In genomic region chr4:126234496-126235175, GRCm38 (mm10) we compare ENCODE assay signal across 17 mouse cellular contexts. TPM values are rescaled to one million over a fixed set of nuclear protein-coding genes. Genes with fewer than 3 reads are reported as not detected.
DNase-seq lines count a peak whose midpoint lies in the region; TF ChIP-seq lines count a peak whose summit lies in the region.
"Had no signal": no experiment of that assay in that cellular context is flagged by ENCODE, and none has a peak within 500 bp of the region (broad histone marks: within the 10 kb centered on the region; RNA-seq: fewer than 3 reads in every experiment).

No protein-coding gene starts in this region.

- peak; percentile 29 for DNase-seq in gastrocnemius, adult 2 months
- no peak for DNase-seq in gastrocnemius, postnatal 10 days
- peak; percentile 42 to 51 for DNase-seq in kidney, postnatal 36 days
- no peak for DNase-seq in kidney, adult 18-20 months
- peak; percentile 58 to 61 for DNase-seq in B cell, adult 2 months
- DNase-seq in MN1 (ENCODE audit: low spot score), result no peak
- DNase-seq: liver, postnatal 0 days; thymus, adult 18-20 months had no signal

- WGBS in bone marrow, adult 2 months, result 67% methylated on average over 18 of the region's 18 CpGs

- H3K27ac ChIP-seq in gastrocnemius, adult 2 months, result peak overlapping the region; percentile 67
- H3K27ac ChIP-seq in bone marrow, adult 2 months (ENCODE audit: control insufficient read depth, insufficient read depth, low read depth, low read length, poor library complexity), result peak overlapping the region; percentile 34; the same call in 1 of the 2 replicates
- H3K27ac ChIP-seq: embryonic facial prominence, embryonic 12.5 days; forebrain, embryonic 10.5 days; hindbrain, embryonic 14.5 days; kidney, postnatal 0 days; limb, embryonic 13.5 days; midbrain, embryonic 10.5 days had no signal

- intact Hi-C loops in gastrocnemius, adult 2 months (cut with DNase I), result no loop called here

- H3K4me1 ChIP-seq in bone marrow, adult 2 months (ENCODE audit: control insufficient read depth, insufficient read depth, low read length), result no peaks in the 10 kb centered on the region
- H3K4me1 ChIP-seq: embryonic facial prominence, embryonic 12.5 days had no signal

- no peak for TF ChIP-seq POLR2A in bone marrow, adult 2 months (IDR thresholded peaks at IDR 0.05; ENCODE audit: borderline replicate concordance, control insufficient read depth, low read depth, low read length)

- no peak for TF ChIP-seq CTCF in gastrocnemius, adult 2 months (IDR thresholded peaks at IDR 0.05)
- no peak for TF ChIP-seq CTCF in bone marrow, adult 2 months (IDR thresholded peaks at IDR 0.05; ENCODE audit: control insufficient read depth, insufficient read depth, low read length)

- peak overlapping the region; percentile 3 for H3K4me3 ChIP-seq in gastrocnemius, adult 2 months
- no peak overlapping the region for H3K4me3 ChIP-seq in bone marrow, adult 2 months (replicated peaks; ENCODE audit: control insufficient read depth, low read depth, low read length)
- H3K4me3 ChIP-seq: embryonic facial prominence, embryonic 12.5 days; forebrain, embryonic 10.5 days; heart, embryonic 12.5 days; limb, embryonic 13.5 days; midbrain, embryonic 10.5 days had no signal

RNA-seq across cellular contexts. Expression of gene Map7d1, which starts 21.5 kb away (rescaled TPM):
- total RNA-seq in gastrocnemius, adult 2 months (2021), result 100 to 1,000 TPM; 177 to 199 TPM
- 100 to 1,000 TPM; 209 to 239 TPM for total RNA-seq in gastrocnemius, postnatal 10 days (2021)
- 28.7 and 45.5 TPM in 2 replicates for polyA plus RNA-seq in bone marrow, adult 2 months (2011; ENCODE audit: insufficient read depth, insufficient read length, low replicate concordance, missing spikeins)

RNA-seq across cellular contexts. Expression of gene Trappc3, which starts 27.5 kb away (rescaled TPM):
- total RNA-seq in gastrocnemius, adult 2 months (2021), result 10 to 100 TPM; 18.6 to 24.3 TPM
- total RNA-seq in gastrocnemius, postnatal 10 days (2021), result 10 to 100 TPM; 25.7 to 29.2 TPM
- 24.1 and 32.5 TPM in 2 replicates for polyA plus RNA-seq in bone marrow, adult 2 months (2011; ENCODE audit: insufficient read depth, insufficient read length, low replicate concordance, missing spikeins)

RNA-seq across cellular contexts. Expression of gene Thrap3, which starts 32.1 kb away (rescaled TPM):
- 100 to 1,000 TPM; 102 to 108 TPM for total RNA-seq in gastrocnemius, adult 2 months (2021)
- total RNA-seq in gastrocnemius, postnatal 10 days (2021), result 100 to 1,000 TPM; 131 to 152 TPM
- 133 and 198 TPM in 2 replicates for polyA plus RNA-seq in bone marrow, adult 2 months (2011; ENCODE audit: insufficient read depth, insufficient read length, low replicate concordance, missing spikeins)

RNA-seq across cellular contexts. Expression of gene Col8a2, which starts 52.0 kb away (rescaled TPM):
- 1 to 10 TPM in 1 of 2 experiments, under 1 TPM in 1; 0.74 to 6.0 TPM for total RNA-seq in gastrocnemius, adult 2 months (2021)
- 1 to 10 TPM; 5.7 to 5.9 TPM for total RNA-seq in gastrocnemius, postnatal 10 days (2021)
- 0.57 TPM in 1 of 2 replicates, not detected in the other for polyA plus RNA-seq in bone marrow, adult 2 months (2011; ENCODE audit: insufficient read depth, insufficient read length, low replicate concordance, missing spikeins)
- polyA plus RNA-seq: CD4-positive, CD25-positive, alpha-beta regulatory T cell, adult 4 months had no signal

Comparison
In these comparisons a context has a peak if more than half of its experiments do, and no peak if none do; other contexts are left out.
1. DNase-seq: peak in gastrocnemius, adult 2 months (single experiment), kidney, postnatal 36 days (2 of 2) and B cell, adult 2 months (2 of 2); none in gastrocnemius, postnatal 10 days (single experiment), kidney, adult 18-20 months (single experiment) and MN1 (single experiment).